Mouse (Mus musculus): ENCODE measurements around the gene Rack1. TPM values are rescaled to one million over a fixed set of nuclear protein-coding genes. Genes with fewer than 3 reads are reported as not detected.

The Rack1 gene
- polyA plus RNA-seq, 1 experiment from 2014 or later, result 351 TPM

GRCm38 (mm10) chr11:48775483-48775882 is 24.6 kb upstream of the Rack1 start:
- peak; percentile 47 for ATAC-seq
- peak overlapping the region; percentile 49 for H3K4me2 ChIP-seq (ENCODE audit: low read length)

GRCm38 (mm10) chr11:48776664-48777063 is 23.5 kb upstream of the Rack1 start:
- Histone ChIP-seq H3K36me3 (ENCODE audit: control insufficient read depth, insufficient read depth, low read length) (no peaks in the 10 kb centered on the region), H3K4me2 (ENCODE audit: low read length) (no peak overlapping the region), H3K4me1 (ENCODE audit: control insufficient read depth, insufficient read depth, low read length) (peaks cover 11% of the 10 kb centered on the region), H3K27ac (ENCODE audit: low read length) (no peak overlapping the region), H3K9me3 (replicated peaks; ENCODE audit: control insufficient read depth, low read length, poor library complexity, severe bottlenecking) (no peaks in the 10 kb centered on the region), H3K9ac (ENCODE audit: low read depth, low read length) (no peak overlapping the region), H3K27me3 (ENCODE audit: control insufficient read depth, insufficient read depth, low read depth, low read length) (no peaks in the 10 kb centered on the region), H3K4me3 (ENCODE audit: low read depth, low read length) (no peak overlapping the region)
- 49% methylated on average over 9 of the region's 9 CpGs for WGBS
- 0 out of 2 replicates have a peak, but pooled peaks have one; percentile 6 for ATAC-seq

More at GRCm38 (mm10) chr11:48775483-48775882, 24.6 kb upstream of the Rack1 start:
- 2% methylated on average over 7 of the region's 7 CpGs for WGBS
- Histone ChIP-seq H3K36me3 (ENCODE audit: control insufficient read depth, insufficient read depth, low read length) (no peaks in the 10 kb centered on the region), H3K27me3 (ENCODE audit: control insufficient read depth, insufficient read depth, low read depth, low read length) (no peaks in the 10 kb centered on the region), H3K27ac (ENCODE audit: low read length) (no peak overlapping the region), H3K9ac (ENCODE audit: low read depth, low read length) (0 out of 2 replicates have a peak overlapping the region, but pooled peaks have one; percentile 36), H3K9me3 (replicated peaks; ENCODE audit: control insufficient read depth, low read length, poor library complexity, severe bottlenecking) (no peaks in the 10 kb centered on the region), H3K4me1 (ENCODE audit: control insufficient read depth, insufficient read depth, low read length) (peaks cover 11% of the 10 kb centered on the region), H3K4me3 (ENCODE audit: low read depth, low read length) (no peak overlapping the region; the same call in 1 of the 2 replicates)

- 90% methylated on average over 9 of the region's 9 CpGs for WGBS
- Histone ChIP-seq H3K9me3 (replicated peaks; ENCODE audit: control insufficient read depth, low read length, poor library complexity, severe bottlenecking) (no peaks in the 10 kb centered on the region), H3K27ac (ENCODE audit: low read length) (no peak overlapping the region), H3K27me3 (ENCODE audit: control insufficient read depth, insufficient read depth, low read depth, low read length) (no peaks in the 10 kb centered on the region), H3K9ac (ENCODE audit: low read depth, low read length) (no peak overlapping the region), H3K4me2 (ENCODE audit: low read length) (no peak overlapping the region), H3K4me3 (ENCODE audit: low read depth, low read length) (no peak overlapping the region), H3K36me3 (ENCODE audit: control insufficient read depth, insufficient read depth, low read length) (no peaks in the 10 kb centered on the region), H3K4me1 (ENCODE audit: control insufficient read depth, insufficient read depth, low read length) (peaks cover 11% of the 10 kb centered on the region)
- ATAC-seq, result no peak
These were observed 22.8 kb upstream of the Rack1 start for GRCm38 (mm10) chr11:48777303-48777702.

- no peak for ATAC-seq
- WGBS, result 39% methylated on average over 7 of the region's 7 CpGs
- Histone ChIP-seq H3K9me3 (replicated peaks; ENCODE audit: control insufficient read depth, low read length, poor library complexity, severe bottlenecking) (no peaks in the 10 kb centered on the region), H3K27me3 (ENCODE audit: control insufficient read depth, insufficient read depth, low read depth, low read length) (no peaks in the 10 kb centered on the region), H3K27ac (ENCODE audit: low read length) (no peak overlapping the region), H3K9ac (ENCODE audit: low read depth, low read length) (no peak overlapping the region), H3K36me3 (ENCODE audit: control insufficient read depth, insufficient read depth, low read length) (no peaks in the 10 kb centered on the region), H3K4me1 (ENCODE audit: control insufficient read depth, insufficient read depth, low read length) (peaks cover 9% of the 10 kb centered on the region), H3K4me3 (ENCODE audit: low read depth, low read length) (no peak overlapping the region), H3K4me2 (ENCODE audit: low read length) (no peak overlapping the region)
These were observed 20.7 kb upstream of the Rack1 start for GRCm38 (mm10) chr11:48779450-48779849.

GRCm38 (mm10) chr11:48782243-48782642 is 17.9 kb upstream of the Rack1 start:
- no peak overlapping the region for H3K27ac ChIP-seq (ENCODE audit: low read length)
- no peak for ATAC-seq
- H3K4me2 ChIP-seq (ENCODE audit: low read length), result no peak overlapping the region
- no peaks in the 10 kb centered on the region for H3K36me3 ChIP-seq (ENCODE audit: control insufficient read depth, insufficient read depth, low read length)
- H3K9me3 ChIP-seq (replicated peaks; ENCODE audit: control insufficient read depth, low read length, poor library complexity, severe bottlenecking), result no peaks in the 10 kb centered on the region
- H3K27me3 ChIP-seq (ENCODE audit: control insufficient read depth, insufficient read depth, low read depth, low read length), result no peaks in the 10 kb centered on the region
- WGBS, result 91% methylated on average over 4 of the region's 4 CpGs
- no peak overlapping the region for H3K4me3 ChIP-seq (ENCODE audit: low read depth, low read length)
- H3K9ac ChIP-seq (ENCODE audit: low read depth, low read length), result no peak overlapping the region
- H3K4me1 ChIP-seq (ENCODE audit: control insufficient read depth, insufficient read depth, low read length), result no peaks in the 10 kb centered on the region

- peak overlapping the region; percentile 59; the same call in 1 of the 2 replicates for H3K27ac ChIP-seq (ENCODE audit: low read length)
- H3K36me3 ChIP-seq (ENCODE audit: control insufficient read depth, insufficient read depth, low read length), result no peaks in the 10 kb centered on the region
- ATAC-seq, result peak; percentile 81
- H3K27me3 ChIP-seq (ENCODE audit: control insufficient read depth, insufficient read depth, low read depth, low read length), result no peaks in the 10 kb centered on the region
- peak overlapping the region; percentile 70 for H3K4me2 ChIP-seq (ENCODE audit: low read length)
- peak overlapping the region; percentile 56 for H3K9ac ChIP-seq (ENCODE audit: low read depth, low read length)
- WGBS, result 42% methylated on average over 10 of the region's 10 CpGs
- no peaks in the 10 kb centered on the region for H3K9me3 ChIP-seq (replicated peaks; ENCODE audit: control insufficient read depth, low read length, poor library complexity, severe bottlenecking)
- H3K4me1 ChIP-seq (ENCODE audit: control insufficient read depth, insufficient read depth, low read length), result peaks cover 3% of the 10 kb centered on the region; the same call in 1 of the 2 replicates
- H3K4me3 ChIP-seq (ENCODE audit: low read depth, low read length), result peak overlapping the region; percentile 44
These were observed 12.5 kb upstream of the Rack1 start for GRCm38 (mm10) chr11:48787455-48788211.

GRCm38 (mm10) chr11:48788311-48789089 is 11.6 kb upstream of the Rack1 start:
- Histone ChIP-seq H3K4me2 (ENCODE audit: low read length) (peak overlapping the region; percentile 70), H3K27me3 (ENCODE audit: control insufficient read depth, insufficient read depth, low read depth, low read length) (no peaks in the 10 kb centered on the region), H3K27ac (ENCODE audit: low read length) (peak overlapping the region; percentile 59), H3K9me3 (replicated peaks; ENCODE audit: control insufficient read depth, low read length, poor library complexity, severe bottlenecking) (no peaks in the 10 kb centered on the region), H3K4me1 (ENCODE audit: control insufficient read depth, insufficient read depth, low read length) (peaks cover 3% of the 10 kb centered on the region; the same call in 1 of the 2 replicates), H3K4me3 (ENCODE audit: low read depth, low read length) (peak overlapping the region; percentile 44), H3K36me3 (ENCODE audit: control insufficient read depth, insufficient read depth, low read length) (no peaks in the 10 kb centered on the region), H3K9ac (ENCODE audit: low read depth, low read length) (peak overlapping the region; percentile 56)
- ATAC-seq, result peak; percentile 86
- WGBS, result 4% methylated on average over 16 of the region's 16 CpGs

GRCm38 (mm10) chr11:48789215-48789614 is 10.9 kb upstream of the Rack1 start:
- ATAC-seq, result no peak
- Histone ChIP-seq H3K4me2 (ENCODE audit: low read length) (peak overlapping the region; percentile 70; the same call in 1 of the 2 replicates), H3K9ac (ENCODE audit: low read depth, low read length) (no peak overlapping the region), H3K9me3 (replicated peaks; ENCODE audit: control insufficient read depth, low read length, poor library complexity, severe bottlenecking) (no peaks in the 10 kb centered on the region), H3K27ac (ENCODE audit: low read length) (no peak overlapping the region), H3K27me3 (ENCODE audit: control insufficient read depth, insufficient read depth, low read depth, low read length) (no peaks in the 10 kb centered on the region), H3K4me3 (ENCODE audit: low read depth, low read length) (no peak overlapping the region), H3K36me3 (ENCODE audit: control insufficient read depth, insufficient read depth, low read length) (no peaks in the 10 kb centered on the region), H3K4me1 (ENCODE audit: control insufficient read depth, insufficient read depth, low read length) (peaks cover 3% of the 10 kb centered on the region; the same call in 1 of the 2 replicates)
- 91% methylated on average over 5 of the region's 5 CpGs for WGBS

Measured in midbrain, embryonic 16.5 days (tissue).